Mouse (Mus musculus) megakaryocyte, embryonic 14.5 days (primary cell): ENCODE data around the gene Trim7.

Experiments used
- FLI1 ChIP-seq: IDR thresholded peaks from 2 replicates; pipeline ENCODE4 v1.6.1; 2012; ENCODE audit warnings: low read length, inconsistent platforms, mixed read lengths
- GATA1 ChIP-seq: IDR thresholded peaks from 3 replicates; pipeline ENCODE4 v1.6.1; 2012; ENCODE audit warnings: mixed read lengths, low read length, inconsistent platforms, borderline replicate concordance

- TF ChIP-seq GATA1 (no peak), FLI1 (no peak)
Observed at GRCm38 (mm10) chr11:48859014-48859413, 33.1 kb downstream of the Trim7 start.
